Mouse (Mus musculus): ENCODE results near the gene Clec16a. TPM values are rescaled to one million over a fixed set of nuclear protein-coding genes. Genes with fewer than 3 reads are reported as not detected.

The Clec16a gene
- polyA plus RNA-seq, 2 experiments, result 2.7 to 10.0 TPM

DNA sequence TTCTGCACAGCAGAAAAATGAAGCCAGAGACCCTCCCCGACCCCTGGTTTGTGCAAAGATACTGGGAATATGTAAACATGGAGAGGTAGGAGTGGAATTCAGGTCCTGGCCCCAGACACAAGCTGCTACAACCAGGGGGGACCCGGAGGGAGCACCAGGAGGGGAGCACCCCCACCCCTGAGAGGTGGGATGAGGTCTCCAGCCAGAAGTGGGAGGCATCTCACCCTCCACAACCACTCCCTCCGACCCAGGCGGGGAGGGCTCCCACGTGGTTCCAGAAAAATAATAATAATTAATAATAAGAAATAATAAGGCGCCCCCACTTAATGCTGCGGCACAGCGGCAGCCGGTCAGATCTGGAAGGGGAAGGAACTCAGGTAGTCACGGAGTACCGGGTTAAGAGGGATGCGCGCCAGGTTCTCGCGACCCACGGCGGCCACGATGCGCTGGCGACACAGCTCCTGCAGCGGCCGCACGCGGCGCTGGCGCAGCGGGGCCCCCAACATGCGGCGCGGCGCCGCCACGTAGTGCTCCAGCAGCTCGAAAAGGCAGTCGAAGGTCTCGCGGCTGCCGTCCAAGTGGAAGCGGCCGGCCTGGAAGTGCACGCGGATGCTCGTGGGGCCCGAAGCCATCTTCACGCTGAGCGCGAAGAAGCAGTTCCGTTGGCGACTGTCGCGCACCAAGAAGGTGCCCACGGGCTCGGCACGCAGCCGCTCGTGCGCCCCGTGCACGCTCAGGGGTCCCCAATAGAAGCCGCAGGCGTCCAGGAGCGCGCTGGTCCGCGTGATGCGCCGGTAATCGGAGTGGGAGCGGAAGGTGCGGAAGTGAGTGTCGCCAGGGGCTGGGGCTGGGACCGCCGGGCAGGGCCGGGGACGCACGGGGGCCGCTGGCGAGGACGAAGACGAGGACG is 239.0 kb downstream of the Clec16a start:
- peak overlapping the region; percentile 93 for H3K4me2 ChIP-seq (ENCODE audit: low read depth)
- H3K4me1 ChIP-seq (replicated peaks; ENCODE audit: control insufficient read depth in 2 of 2, insufficient read depth in 2 of 2, low read length in 1 of 2), result 0 out of 4 replicates have a peak, but pooled peaks cover 0 to 2% of the 10 kb centered on the region in 2 experiments
- 3% methylated on average over 80 of the region's 81 CpGs for WGBS (ENCODE audit: insufficient replicate concordance)
- H3K27ac ChIP-seq, result no peak overlapping the region
- no peak overlapping the region for H3K9ac ChIP-seq (replicated peaks)
- H3K9me3 ChIP-seq (ENCODE audit: control insufficient read depth, low read length), result no peaks in the 10 kb centered on the region
- peak overlapping the region; percentile 42 to 81 for H3K4me3 ChIP-seq (ENCODE audit: insufficient read depth in 1 of 2, low read depth in 2 of 2, low read length in 2 of 2)
- peaks cover 26% of the 10 kb centered on the region for H3K27me3 ChIP-seq (ENCODE audit: control insufficient read depth, insufficient read depth, low read length)
- ATAC-seq (ENCODE audit: insufficient read depth) (no peak), DNase-seq (ENCODE audit: low read depth in 3 of 3, low spot score in 3 of 3) (no peak)
- no peak for TF ChIP-seq EP300 (IDR thresholded peaks at IDR 0.05; ENCODE audit: low read depth)
- TF ChIP-seq CTCF (IDR thresholded peaks at IDR 0.05; ENCODE audit: low read depth), result no peak
- no peaks in the 10 kb centered on the region for H3K36me3 ChIP-seq (replicated peaks; ENCODE audit: control insufficient read depth, insufficient read depth, low read depth)

GRCm38 (mm10) chr16:10784793-10785370 is 239.7 kb downstream of the Clec16a start:
- H3K4me2 ChIP-seq (ENCODE audit: low read depth), result peak overlapping the region; percentile 93
- DNase-seq (ENCODE audit: low read depth in 3 of 3, low spot score in 3 of 3), result peak; percentile 40 to 68 (median 41)
- H3K9me3 ChIP-seq (ENCODE audit: control insufficient read depth, low read length), result no peaks in the 10 kb centered on the region
- H3K4me3 ChIP-seq (ENCODE audit: insufficient read depth in 1 of 2, low read depth in 2 of 2, low read length in 2 of 2), result peak overlapping the region; percentile 81 to 91
- H3K36me3 ChIP-seq (replicated peaks; ENCODE audit: control insufficient read depth, insufficient read depth, low read depth), result no peaks in the 10 kb centered on the region
- peak overlapping the region; percentile 74 for H3K9ac ChIP-seq (replicated peaks)
- no peak overlapping the region for H3K27ac ChIP-seq
- ATAC-seq (ENCODE audit: insufficient read depth), result peak; percentile 71
- TF ChIP-seq CTCF (IDR thresholded peaks at IDR 0.05; ENCODE audit: low read depth) (peak; percentile 83), EP300 (IDR thresholded peaks at IDR 0.05; ENCODE audit: low read depth) (no peak)
- H3K27me3 ChIP-seq (ENCODE audit: control insufficient read depth, insufficient read depth, low read length), result peaks cover 26% of the 10 kb centered on the region
- H3K4me1 ChIP-seq (replicated peaks; ENCODE audit: control insufficient read depth in 2 of 2, insufficient read depth in 2 of 2, low read length in 1 of 2), result 0 out of 4 replicates have a peak, but pooled peaks cover 0 to 2% of the 10 kb centered on the region in 2 experiments
- WGBS (ENCODE audit: insufficient replicate concordance), result 1% methylated on average over 43 of the region's 55 CpGs

DNA sequence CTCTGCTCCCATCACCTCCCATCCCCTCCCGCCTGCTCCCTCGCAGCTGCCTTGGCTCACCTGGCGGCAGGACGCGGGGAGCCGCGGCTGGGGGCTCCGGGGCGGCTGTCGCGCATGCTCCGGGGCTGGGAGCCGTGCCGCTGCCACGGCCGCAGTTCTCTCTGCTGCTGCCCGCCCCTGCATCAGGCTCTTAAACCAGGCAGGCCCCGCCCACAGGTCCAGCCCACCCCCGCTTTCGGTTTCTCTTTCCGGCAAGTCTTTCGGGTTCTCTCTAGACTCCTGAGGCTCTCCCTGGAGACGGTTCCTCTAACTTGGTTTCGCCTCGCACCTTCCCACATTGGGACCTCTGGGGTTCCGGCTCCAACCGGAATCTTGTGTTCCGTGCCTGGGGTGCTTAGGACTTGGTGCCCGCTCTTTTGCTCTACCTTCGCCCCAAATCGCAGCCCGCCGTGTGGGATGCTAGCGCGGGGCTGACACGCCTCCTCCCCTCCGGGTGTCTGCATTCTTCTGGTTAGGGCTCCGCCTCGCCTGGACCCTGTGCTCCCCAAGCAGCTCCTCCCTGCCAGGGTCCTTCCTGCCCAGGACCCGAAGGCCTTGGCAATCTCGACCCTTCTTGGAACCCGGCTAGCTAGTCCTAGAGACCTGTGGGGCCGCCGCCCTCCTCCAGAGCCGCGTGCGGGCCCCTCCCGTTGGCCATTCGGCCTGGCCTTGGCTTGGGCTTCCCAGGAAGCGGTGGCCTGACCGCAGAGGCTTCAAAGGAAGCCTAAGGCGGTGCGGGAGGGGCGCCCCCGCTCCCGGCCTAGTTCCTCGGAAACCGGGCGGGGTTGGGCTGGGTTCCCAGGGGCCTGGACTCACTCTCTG is 240.5 kb downstream of the Clec16a start, which contains the start of gene Socs1:
Socs1 (minus strand) TSS at position 166 of the 861 bp plus-strand sequence.
- peak within 1 kb of the TSS; percentile 48 for H3K27ac ChIP-seq
- 0 out of 4 replicates have a peak, but pooled peaks cover 0 to 2% of the 10 kb centered on the region in 2 experiments for H3K4me1 ChIP-seq (replicated peaks; ENCODE audit: control insufficient read depth in 2 of 2, insufficient read depth in 2 of 2, low read length in 1 of 2)
- H3K27me3 ChIP-seq (ENCODE audit: control insufficient read depth, insufficient read depth, low read length), result peaks cover 26% of the 10 kb centered on the region
- peak within 1 kb of the TSS; percentile 74 for H3K9ac ChIP-seq (replicated peaks)
- H3K36me3 ChIP-seq (replicated peaks; ENCODE audit: control insufficient read depth, insufficient read depth, low read depth), result no peaks in the 10 kb centered on the region
- H3K4me3 ChIP-seq (ENCODE audit: insufficient read depth in 1 of 2, low read depth in 2 of 2, low read length in 2 of 2), result peak within 1 kb of the TSS; percentile 81 to 91
- TF ChIP-seq CTCF (IDR thresholded peaks at IDR 0.05; ENCODE audit: low read depth), result no peak
- no peak for TF ChIP-seq EP300 (IDR thresholded peaks at IDR 0.05; ENCODE audit: low read depth)
- H3K9me3 ChIP-seq (ENCODE audit: control insufficient read depth, low read length), result no peaks in the 10 kb centered on the region
- ATAC-seq (ENCODE audit: insufficient read depth) (peak; percentile 79), DNase-seq (ENCODE audit: low read depth in 3 of 3, low spot score in 3 of 3) (peak; percentile 57 to 72 (median 65))
- H3K4me2 ChIP-seq (ENCODE audit: low read depth), result peak within 1 kb of the TSS; percentile 93
- WGBS (ENCODE audit: insufficient replicate concordance), result under 1% methylated on average over 53 of the region's 59 CpGs

GRCm38 (mm10) chr16:10786288-10786687 is 241.1 kb downstream of the Clec16a start:
- H3K9ac ChIP-seq (replicated peaks), result peak overlapping the region; percentile 74
- peak overlapping the region; percentile 81 to 91 for H3K4me3 ChIP-seq (ENCODE audit: insufficient read depth in 1 of 2, low read depth in 2 of 2, low read length in 2 of 2)
- peak; percentile 70 to 71 (median 71) for DNase-seq (ENCODE audit: low read depth in 3 of 3, low spot score in 3 of 3)
- 0 out of 4 replicates have a peak, but pooled peaks cover 0 to 2% of the 10 kb centered on the region in 2 experiments for H3K4me1 ChIP-seq (replicated peaks; ENCODE audit: control insufficient read depth in 2 of 2, insufficient read depth in 2 of 2, low read length in 1 of 2)
- peak; percentile 26; the same call in 1 of the 2 replicates for ATAC-seq (ENCODE audit: insufficient read depth)
- 2% methylated on average over 9 of the region's 9 CpGs for WGBS (ENCODE audit: insufficient replicate concordance)
- H3K27ac ChIP-seq, result no peak overlapping the region
- H3K36me3 ChIP-seq (replicated peaks; ENCODE audit: control insufficient read depth, insufficient read depth, low read depth), result no peaks in the 10 kb centered on the region
- peak overlapping the region; percentile 93 for H3K4me2 ChIP-seq (ENCODE audit: low read depth)
- H3K27me3 ChIP-seq (ENCODE audit: control insufficient read depth, insufficient read depth, low read length), result peaks cover 26% of the 10 kb centered on the region
- H3K9me3 ChIP-seq (ENCODE audit: control insufficient read depth, low read length), result no peaks in the 10 kb centered on the region
- no peak for TF ChIP-seq EP300 (IDR thresholded peaks at IDR 0.05; ENCODE audit: low read depth)
- peak; percentile 91 for TF ChIP-seq CTCF (IDR thresholded peaks at IDR 0.05; ENCODE audit: low read depth)

Data from liver, embryonic 14.5 days (tissue).